Mouse (Mus musculus): ENCODE measurements at regions not wholly inside any gene's neighbourhood (a gene's known extent, or its start where the extent isn't known, plus 50 kb on each side); places are given as distances from the start of the nearest gene placed in this dataset.
A peak's percentile ranks its signal among the peaks of the same experiment; 100 is the strongest.

DNA sequence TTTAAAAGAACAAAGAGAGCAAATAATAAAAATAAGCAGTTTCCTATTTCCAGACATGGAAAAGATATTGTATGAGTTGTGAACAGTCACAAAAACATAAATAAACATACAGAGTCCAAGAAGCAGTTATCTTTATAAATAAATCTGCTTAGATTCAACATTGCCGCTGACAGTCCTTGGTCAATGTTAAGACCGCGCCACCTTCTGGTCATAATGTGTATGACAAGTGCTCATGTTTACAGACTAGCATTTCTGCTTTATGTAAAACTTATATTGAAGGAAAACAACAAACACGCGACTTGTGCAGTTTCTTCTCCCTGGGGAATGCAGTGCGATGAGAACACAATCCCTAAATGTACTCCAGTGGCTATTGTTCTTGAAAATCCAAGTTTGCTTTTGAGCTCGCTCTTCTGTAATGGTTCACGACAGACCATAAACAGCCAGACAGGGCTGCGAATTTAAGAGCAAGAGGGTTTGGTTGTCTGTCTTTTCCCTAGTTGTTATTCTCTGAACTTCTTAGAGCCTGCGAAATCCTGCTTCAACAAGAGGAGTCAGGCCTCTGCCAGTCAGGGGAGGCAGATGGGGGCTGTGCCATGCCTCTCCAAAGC, 291.6 kb upstream of the Rnf219 start:
- Histone ChIP-seq H3K4me2 (ENCODE audit: low read length) (no peak overlapping the region), H3K4me3 (replicated peaks; ENCODE audit: low read length) (no peak overlapping the region), H3K27me3 (replicated peaks; ENCODE audit: control insufficient read depth, insufficient read depth, low read length) (peaks cover 6% of the 10 kb centered on the region; the same call in 1 of the 2 replicates), H3K4me1 (replicated peaks; ENCODE audit: control insufficient read depth, insufficient read depth, low read length) (no peaks in the 10 kb centered on the region), H3K27ac (ENCODE audit: low read length) (no peak overlapping the region), H3K9ac (replicated peaks; ENCODE audit: low read depth, low read length) (no peak overlapping the region), H3K36me3 (ENCODE audit: control insufficient read depth, insufficient read depth) (no peaks in the 10 kb centered on the region), H3K9me3 (ENCODE audit: control insufficient read depth, low read length) (no peaks in the 10 kb centered on the region)
- peak; percentile 79 for ATAC-seq
- 31% methylated on average over 10 of the region's 10 CpGs for WGBS

DNA sequence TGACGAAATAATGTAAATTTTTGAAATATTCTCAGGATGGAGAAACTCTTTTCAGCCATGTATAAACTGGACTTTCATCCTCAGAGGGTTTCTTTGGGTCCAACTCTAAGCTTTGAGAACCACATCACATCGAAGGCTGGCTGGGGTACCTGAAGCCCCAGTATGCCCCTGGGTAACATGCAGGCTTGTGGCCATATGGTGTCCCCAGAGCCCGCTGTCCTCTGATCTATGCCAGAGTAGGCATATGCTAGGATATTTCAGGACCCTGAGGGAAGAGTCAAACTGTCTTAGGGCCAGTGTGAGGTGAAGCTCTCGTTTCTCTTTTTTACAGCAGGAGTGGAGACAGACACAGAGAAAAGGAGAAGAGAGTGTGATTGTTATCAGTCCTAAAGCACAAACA, 289.6 kb upstream of the Rnf219 start:
- H3K4me1 ChIP-seq (replicated peaks; ENCODE audit: control insufficient read depth, insufficient read depth, low read length) = no peaks in the 10 kb centered on the region
- no peaks in the 10 kb centered on the region for H3K9me3 ChIP-seq (ENCODE audit: control insufficient read depth, low read length)
- no peak overlapping the region for H3K27ac ChIP-seq (ENCODE audit: low read length)
- no peak overlapping the region for H3K4me2 ChIP-seq (ENCODE audit: low read length)
- 0 out of 2 replicates have a peak, but pooled peaks cover 3% of the 10 kb centered on the region for H3K27me3 ChIP-seq (replicated peaks; ENCODE audit: control insufficient read depth, insufficient read depth, low read length)
- H3K36me3 ChIP-seq (ENCODE audit: control insufficient read depth, insufficient read depth) = no peaks in the 10 kb centered on the region
- no peak overlapping the region for H3K9ac ChIP-seq (replicated peaks; ENCODE audit: low read depth, low read length)
- ATAC-seq = no peak
- WGBS = 89% methylated on average over 4 of the region's 4 CpGs
- no peak overlapping the region for H3K4me3 ChIP-seq (replicated peaks; ENCODE audit: low read length)

DNA sequence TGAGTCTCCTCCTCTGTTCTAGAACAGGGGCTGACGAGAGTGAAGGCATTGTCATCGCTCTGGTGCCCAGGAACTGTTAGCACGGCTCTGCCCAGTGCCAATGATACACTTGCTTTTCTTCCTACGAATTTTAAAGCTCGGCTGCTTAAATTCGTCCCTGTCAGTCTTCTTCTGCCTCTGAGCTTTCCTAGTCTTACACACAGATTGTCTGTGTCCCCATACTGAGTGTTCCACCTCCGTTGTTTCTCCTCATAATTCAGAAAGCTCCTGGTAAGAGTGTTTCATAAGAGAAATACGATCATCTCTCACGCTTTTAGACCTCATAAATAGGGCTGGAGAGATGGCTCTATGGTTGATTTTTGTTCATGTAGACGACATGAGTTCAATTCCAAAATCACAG, 282.9 kb upstream of the Rnf219 start:
- WGBS = 89% methylated on average over 10 of the region's 10 CpGs
- Histone ChIP-seq H3K4me2 (ENCODE audit: low read length) (no peak overlapping the region), H3K36me3 (ENCODE audit: control insufficient read depth, insufficient read depth) (no peaks in the 10 kb centered on the region), H3K27me3 (replicated peaks; ENCODE audit: control insufficient read depth, insufficient read depth, low read length) (no peaks in the 10 kb centered on the region), H3K9ac (replicated peaks; ENCODE audit: low read depth, low read length) (no peak overlapping the region), H3K4me1 (replicated peaks; ENCODE audit: control insufficient read depth, insufficient read depth, low read length) (no peaks in the 10 kb centered on the region), H3K9me3 (ENCODE audit: control insufficient read depth, low read length) (no peaks in the 10 kb centered on the region), H3K27ac (ENCODE audit: low read length) (no peak overlapping the region), H3K4me3 (replicated peaks; ENCODE audit: low read length) (no peak overlapping the region)
- ATAC-seq = no peak

DNA sequence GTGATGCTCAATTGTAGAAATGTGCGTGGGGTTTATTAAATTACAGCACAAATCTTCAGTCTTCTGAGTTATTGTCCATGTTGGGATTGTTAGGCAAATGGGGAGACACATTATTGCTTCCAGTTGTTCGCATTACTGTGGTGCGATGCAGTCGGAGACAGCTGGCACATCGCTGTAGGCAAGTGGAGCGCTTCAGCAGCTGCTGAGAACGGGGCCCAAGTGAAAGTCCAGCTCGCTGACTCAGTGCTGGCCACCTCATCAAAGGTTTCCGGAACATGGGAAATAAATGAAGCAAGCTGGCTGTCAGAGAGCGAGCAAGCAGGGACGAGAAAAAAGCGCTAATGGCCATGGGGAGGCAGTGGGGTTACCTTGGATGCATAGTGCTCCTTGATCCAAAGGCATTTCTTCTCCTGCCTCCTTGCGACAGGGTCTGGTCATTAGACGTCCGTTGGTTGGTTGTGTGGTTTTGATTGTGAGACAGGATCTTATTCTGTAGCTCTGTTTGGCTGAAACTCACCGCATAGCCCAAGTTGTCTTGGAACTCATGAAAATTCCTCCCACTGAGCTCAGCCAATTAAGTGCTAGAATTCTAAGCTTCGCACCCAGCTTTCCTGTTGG, 274.0 kb upstream of the Rnf219 start:
- H3K4me3 ChIP-seq (replicated peaks; ENCODE audit: low read length) = no peak overlapping the region
- no peaks in the 10 kb centered on the region for H3K36me3 ChIP-seq (ENCODE audit: control insufficient read depth, insufficient read depth)
- no peaks in the 10 kb centered on the region for H3K27me3 ChIP-seq (replicated peaks; ENCODE audit: control insufficient read depth, insufficient read depth, low read length)
- WGBS = 74% methylated on average over 17 of the region's 17 CpGs
- no peaks in the 10 kb centered on the region for H3K4me1 ChIP-seq (replicated peaks; ENCODE audit: control insufficient read depth, insufficient read depth, low read length)
- ATAC-seq = no peak
- no peak overlapping the region for H3K27ac ChIP-seq (ENCODE audit: low read length)
- no peak overlapping the region for H3K9ac ChIP-seq (replicated peaks; ENCODE audit: low read depth, low read length)
- no peaks in the 10 kb centered on the region for H3K9me3 ChIP-seq (ENCODE audit: control insufficient read depth, low read length)
- no peak overlapping the region for H3K4me2 ChIP-seq (ENCODE audit: low read length)

DNA sequence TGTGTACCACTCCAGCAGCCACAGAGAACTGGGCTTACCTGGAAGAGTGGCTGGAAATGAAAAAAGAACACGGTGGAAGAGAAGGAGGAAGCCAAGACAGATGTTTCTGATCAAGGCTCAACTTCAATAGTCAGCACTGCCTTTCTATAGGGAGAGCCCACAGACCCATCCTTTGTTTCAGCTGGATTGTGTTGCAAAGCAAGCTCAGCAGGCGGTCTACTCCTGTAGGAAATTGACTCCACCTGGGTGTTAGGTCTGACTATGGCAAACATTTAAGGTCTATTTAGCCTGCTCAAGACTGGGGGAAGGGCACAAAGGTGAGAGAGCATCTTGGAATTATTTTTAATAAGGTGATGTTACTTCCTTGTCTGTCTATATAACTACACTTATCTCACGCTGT, 266.9 kb upstream of the Rnf219 start:
- no peaks in the 10 kb centered on the region for H3K36me3 ChIP-seq (ENCODE audit: control insufficient read depth, insufficient read depth)
- H3K4me2 ChIP-seq (ENCODE audit: low read length) = no peak overlapping the region
- no peak for ATAC-seq
- H3K4me1 ChIP-seq (replicated peaks; ENCODE audit: control insufficient read depth, insufficient read depth, low read length) = no peaks in the 10 kb centered on the region
- 50% methylated on average over 3 of the region's 3 CpGs for WGBS
- no peak overlapping the region for H3K27ac ChIP-seq (ENCODE audit: low read length)
- H3K9ac ChIP-seq (replicated peaks; ENCODE audit: low read depth, low read length) = no peak overlapping the region
- H3K27me3 ChIP-seq (replicated peaks; ENCODE audit: control insufficient read depth, insufficient read depth, low read length) = no peaks in the 10 kb centered on the region
- H3K4me3 ChIP-seq (replicated peaks; ENCODE audit: low read length) = no peak overlapping the region
- H3K9me3 ChIP-seq (ENCODE audit: control insufficient read depth, low read length) = no peaks in the 10 kb centered on the region

DNA sequence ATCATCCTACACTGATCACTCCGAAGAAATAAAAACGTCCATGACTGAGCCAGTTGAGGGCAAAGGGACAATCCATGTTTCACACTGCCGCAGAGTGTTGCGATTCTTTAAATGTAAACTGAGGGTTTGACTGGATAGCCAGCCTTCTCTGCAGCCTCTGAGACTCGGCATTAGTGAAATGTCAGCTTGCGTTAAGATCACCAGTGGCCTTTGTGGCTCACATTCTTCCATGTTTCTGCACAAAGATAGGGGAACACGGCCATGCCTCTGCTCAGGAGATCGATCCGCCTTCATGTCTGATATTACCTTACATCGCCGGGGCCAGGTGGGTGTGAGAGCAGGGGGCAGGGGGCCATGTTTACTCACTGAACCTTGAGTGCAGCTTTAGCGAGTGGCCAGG, 262.6 kb upstream of the Rnf219 start:
- H3K4me3 ChIP-seq (replicated peaks; ENCODE audit: low read length) = no peak overlapping the region
- no peak overlapping the region for H3K4me2 ChIP-seq (ENCODE audit: low read length)
- WGBS = 84% methylated on average over 12 of the region's 12 CpGs
- no peaks in the 10 kb centered on the region for H3K4me1 ChIP-seq (replicated peaks; ENCODE audit: control insufficient read depth, insufficient read depth, low read length)
- no peaks in the 10 kb centered on the region for H3K36me3 ChIP-seq (ENCODE audit: control insufficient read depth, insufficient read depth)
- H3K27ac ChIP-seq (ENCODE audit: low read length) = no peak overlapping the region
- no peaks in the 10 kb centered on the region for H3K9me3 ChIP-seq (ENCODE audit: control insufficient read depth, low read length)
- H3K27me3 ChIP-seq (replicated peaks; ENCODE audit: control insufficient read depth, insufficient read depth, low read length) = no peaks in the 10 kb centered on the region
- H3K9ac ChIP-seq (replicated peaks; ENCODE audit: low read depth, low read length) = no peak overlapping the region
- no peak for ATAC-seq

DNA sequence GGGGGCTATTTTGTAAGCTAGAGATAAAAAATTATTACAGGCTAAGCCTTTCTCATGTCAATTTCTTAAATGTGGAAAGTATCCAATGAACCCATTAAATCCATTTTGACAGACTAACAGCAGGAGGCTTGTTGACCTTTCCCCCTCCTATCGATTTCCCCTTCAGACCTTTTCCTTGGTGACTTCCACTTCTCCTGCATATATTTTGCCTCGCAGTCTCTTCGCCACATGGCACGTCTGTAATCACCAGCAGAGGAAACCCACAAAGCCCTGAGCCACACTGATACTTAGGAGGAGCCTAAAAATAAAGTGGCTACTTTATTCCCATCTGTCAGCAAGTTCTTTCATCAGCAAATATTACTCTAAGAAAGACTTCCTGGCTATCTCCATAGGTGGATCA, 247.5 kb upstream of the Rnf219 start:
- no peak for ATAC-seq
- Histone ChIP-seq H3K27ac (ENCODE audit: low read length) (no peak overlapping the region), H3K27me3 (replicated peaks; ENCODE audit: control insufficient read depth, insufficient read depth, low read length) (no peaks in the 10 kb centered on the region), H3K4me2 (ENCODE audit: low read length) (no peak overlapping the region), H3K9ac (replicated peaks; ENCODE audit: low read depth, low read length) (no peak overlapping the region), H3K4me3 (replicated peaks; ENCODE audit: low read length) (no peak overlapping the region), H3K36me3 (ENCODE audit: control insufficient read depth, insufficient read depth) (no peaks in the 10 kb centered on the region), H3K4me1 (replicated peaks; ENCODE audit: control insufficient read depth, insufficient read depth, low read length) (no peaks in the 10 kb centered on the region), H3K9me3 (ENCODE audit: control insufficient read depth, low read length) (no peaks in the 10 kb centered on the region)
- 78% methylated on average over 4 of the region's 4 CpGs for WGBS

DNA sequence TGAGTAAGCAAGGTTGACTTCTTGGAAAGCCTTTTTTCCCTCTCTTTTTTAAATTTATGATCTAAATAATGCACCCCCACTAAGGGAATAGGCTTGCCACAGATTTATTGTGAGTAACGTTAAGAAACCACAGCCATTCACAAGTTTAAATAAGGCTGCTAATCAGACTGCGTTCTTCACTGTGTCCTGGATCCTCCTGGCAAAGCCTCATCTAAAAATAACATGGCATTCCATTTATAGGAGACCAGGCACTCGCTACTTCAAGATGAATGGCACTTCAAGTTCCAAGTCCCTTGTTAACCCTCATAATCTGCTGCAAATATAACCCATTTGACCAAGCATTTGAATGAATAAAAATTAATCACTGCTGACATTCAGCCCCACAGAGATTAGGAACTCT, 211.8 kb upstream of the Rnf219 start:
- Histone ChIP-seq H3K27ac (ENCODE audit: low read length) (no peak overlapping the region), H3K4me2 (ENCODE audit: low read length) (no peak overlapping the region), H3K9ac (replicated peaks; ENCODE audit: low read depth, low read length) (no peak overlapping the region), H3K9me3 (ENCODE audit: control insufficient read depth, low read length) (no peaks in the 10 kb centered on the region), H3K4me1 (replicated peaks; ENCODE audit: control insufficient read depth, insufficient read depth, low read length) (no peaks in the 10 kb centered on the region), H3K4me3 (replicated peaks; ENCODE audit: low read length) (no peak overlapping the region), H3K27me3 (replicated peaks; ENCODE audit: control insufficient read depth, insufficient read depth, low read length) (no peaks in the 10 kb centered on the region), H3K36me3 (ENCODE audit: control insufficient read depth, insufficient read depth) (no peaks in the 10 kb centered on the region)
- 33% methylated on average over 3 of the region's 3 CpGs for WGBS
- ATAC-seq = no peak

DNA sequence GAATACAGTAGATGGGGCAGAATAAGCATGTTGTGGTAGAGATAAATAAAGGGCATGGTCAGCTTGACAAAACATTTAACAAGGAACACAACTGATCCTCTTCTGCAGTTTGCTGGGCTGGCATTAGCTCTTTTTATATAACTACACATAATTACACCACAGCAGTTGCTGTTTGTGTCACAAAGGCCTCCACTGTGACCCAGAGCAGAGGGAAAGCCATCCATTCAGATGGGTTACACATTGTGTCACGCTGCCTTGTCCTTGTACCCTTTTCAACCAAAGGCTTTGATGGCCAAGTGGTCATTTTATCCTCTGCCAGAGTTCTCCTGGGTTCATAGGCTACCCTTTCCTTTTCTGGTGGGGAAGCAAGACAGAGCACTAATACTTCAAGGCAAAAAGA, 209.6 kb upstream of the Rnf219 start:
- no peaks in the 10 kb centered on the region for H3K36me3 ChIP-seq (ENCODE audit: control insufficient read depth, insufficient read depth)
- 13% methylated on average over 1 of the region's 1 CpGs for WGBS
- no peak overlapping the region for H3K27ac ChIP-seq (ENCODE audit: low read length)
- H3K9me3 ChIP-seq (ENCODE audit: control insufficient read depth, low read length) = no peaks in the 10 kb centered on the region
- no peaks in the 10 kb centered on the region for H3K27me3 ChIP-seq (replicated peaks; ENCODE audit: control insufficient read depth, insufficient read depth, low read length)
- no peak overlapping the region for H3K9ac ChIP-seq (replicated peaks; ENCODE audit: low read depth, low read length)
- no peak overlapping the region for H3K4me2 ChIP-seq (ENCODE audit: low read length)
- H3K4me3 ChIP-seq (replicated peaks; ENCODE audit: low read length) = no peak overlapping the region
- H3K4me1 ChIP-seq (replicated peaks; ENCODE audit: control insufficient read depth, insufficient read depth, low read length) = no peaks in the 10 kb centered on the region
- ATAC-seq = no peak
